Mouse (Mus musculus): ENCODE results near the gene Espl1.

GRCm38 (mm10) chr15:102247252-102248130 is 48.6 kb upstream of the Espl1 start:
- TF ChIP-seq CTCF (IDR thresholded peaks at IDR 0.05; ENCODE audit: insufficient read depth, low read depth, low read length) (no peak), POLR2A (IDR thresholded peaks at IDR 0.05; ENCODE audit: insufficient read depth, low read depth, low read length) (no peak)
